Mouse (Mus musculus) lung, adult 2 months (tissue): ENCODE results near the gene Lama2.

Experiments used
- CTCF ChIP-seq: fragments of 200-500 bp; IDR thresholded peaks from 2 replicates; pipeline ENCODE4 v1.5.1; 2011; ENCODE audit warnings: mild to moderate bottlenecking, low read length, control low read depth; ENCODE audit not compliant: insufficient read depth
- POLR2A ChIP-seq: fragments of 200-500 bp; IDR thresholded peaks from 2 replicates; pipeline ENCODE4 v1.6.1; 2011; ENCODE audit warnings: low read depth, mild to moderate bottlenecking, control low read depth, low read length, borderline replicate concordance; ENCODE audit errors: extremely low read depth

DNA sequence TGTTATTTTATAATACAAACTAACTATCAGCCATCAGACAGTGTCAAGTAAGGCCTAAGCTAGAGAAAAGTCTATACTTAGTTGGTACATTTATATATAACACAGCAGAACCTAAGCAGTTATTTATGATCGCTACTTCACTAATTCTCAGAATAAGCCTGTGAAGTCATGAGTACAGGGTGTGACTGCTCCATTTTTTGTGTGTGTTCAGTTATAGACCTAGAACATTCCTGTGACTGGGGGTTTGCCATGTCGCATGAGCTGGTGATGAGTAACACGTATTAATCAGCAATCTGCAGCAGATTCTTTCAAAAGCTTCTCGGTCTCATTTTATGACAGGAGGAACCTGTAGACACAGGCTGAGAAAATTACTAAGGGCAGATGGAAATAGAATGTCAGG lies 34.6 kb upstream of the Lama2 start:
- TF ChIP-seq CTCF: no peak
- TF ChIP-seq POLR2A: no peak
